Mouse (Mus musculus) E14TG2a.4 (cell line): Measurements from ENCODE around the gene Olfr713.

Experiments
- H3K27me3 ChIP-seq: 2 replicates; pipeline ENCODE4 v1.6.1; 2014; ENCODE audit warnings: low read length, control low read depth; ENCODE audit not compliant: insufficient read depth
- H3K36me3 ChIP-seq: 2 replicates; pipeline ENCODE4 v1.6.1; 2014; ENCODE audit warnings: low read length, control low read depth; ENCODE audit not compliant: insufficient read depth
- H3K4me1 ChIP-seq: replicated peaks from 2 replicates; pipeline ENCODE4 v1.6.1; 2014; ENCODE audit warnings: low read depth, low read length, control low read depth
- H3K4me3 ChIP-seq: replicated peaks from 2 replicates; pipeline ENCODE4 v1.5.1; 2014; ENCODE audit warnings: mild to moderate bottlenecking, low read length
- H3K9me3 ChIP-seq: 2 replicates; pipeline ENCODE4 v1.6.1; 2014; ENCODE audit warnings: low read length, control low read depth
- CTCF ChIP-seq: conservative IDR thresholded peaks from 2 replicates; pipeline ENCODE4 v1.5.1; 2014; ENCODE audit warnings: low read length
- NANOG ChIP-seq: IDR thresholded peaks from 2 replicates; pipeline ENCODE4 v1.6.1; 2014; ENCODE audit warnings: borderline replicate concordance, low read length, mixed read lengths
- POU5F1 ChIP-seq: IDR thresholded peaks from 2 replicates; pipeline ENCODE4 v1.6.1; 2014; ENCODE audit warnings: low read length, borderline replicate concordance

The Olfr713 gene

GRCm38 (mm10) chr7:107030874-107031273 is at the start of gene Olfr713:
TSS of gene Olfr713 (plus strand) at chr7:107031174.
- no peaks in the 10 kb centered on the region for H3K9me3 ChIP-seq
- H3K4me1 ChIP-seq = no peaks in the 10 kb centered on the region
- H3K27me3 ChIP-seq = no peaks in the 10 kb centered on the region
- TF ChIP-seq POU5F1 (no peak), NANOG (no peak), CTCF (no peak)
- H3K4me3 ChIP-seq = no peak within 1 kb of the TSS
- no peaks in the 10 kb centered on the region for H3K36me3 ChIP-seq

GRCm38 (mm10) chr7:106985236-106985635 is 45.7 kb upstream of the Olfr713 start:
- Histone ChIP-seq H3K4me3 (peak overlapping the region; percentile 69), H3K9me3 (no peaks in the 10 kb centered on the region), H3K4me1 (0 out of 2 replicates have a peak, but pooled peaks cover 5% of the 10 kb centered on the region), H3K27me3 (no peaks in the 10 kb centered on the region), H3K36me3 (no peaks in the 10 kb centered on the region)
- no peak for TF ChIP-seq CTCF
- no peak for TF ChIP-seq NANOG
- TF ChIP-seq POU5F1 = no peak

GRCm38 (mm10) chr7:107000798-107001197 is 30.2 kb upstream of the Olfr713 start:
- no peaks in the 10 kb centered on the region for H3K27me3 ChIP-seq
- H3K9me3 ChIP-seq = no peaks in the 10 kb centered on the region
- no peaks in the 10 kb centered on the region for H3K4me1 ChIP-seq
- no peak overlapping the region for H3K4me3 ChIP-seq
- no peaks in the 10 kb centered on the region for H3K36me3 ChIP-seq
- TF ChIP-seq POU5F1 = no peak
- TF ChIP-seq NANOG = no peak
- no peak for TF ChIP-seq CTCF

GRCm38 (mm10) chr7:107004169-107004568 is 26.8 kb upstream of the Olfr713 start:
- no peaks in the 10 kb centered on the region for H3K9me3 ChIP-seq
- H3K36me3 ChIP-seq = no peaks in the 10 kb centered on the region
- H3K27me3 ChIP-seq = no peaks in the 10 kb centered on the region
- no peak overlapping the region for H3K4me3 ChIP-seq
- TF ChIP-seq POU5F1 = no peak
- TF ChIP-seq CTCF = no peak
- TF ChIP-seq NANOG = no peak
- no peaks in the 10 kb centered on the region for H3K4me1 ChIP-seq

- no peak within 1 kb of the TSS for H3K4me3 ChIP-seq
- H3K9me3 ChIP-seq = peaks cover 3% of the 10 kb centered on the region; the same call in 1 of the 2 replicates
- H3K4me1 ChIP-seq = no peaks in the 10 kb centered on the region
- no peak for TF ChIP-seq POU5F1
- no peak for TF ChIP-seq NANOG
- TF ChIP-seq CTCF = no peak
- no peaks in the 10 kb centered on the region for H3K27me3 ChIP-seq
- no peaks in the 10 kb centered on the region for H3K36me3 ChIP-seq
Measured at GRCm38 (mm10) chr7:107005972-107006371, 25.0 kb upstream of the Olfr713 start, which contains the start of gene Olfr2. TSS of gene Olfr2 (minus strand) at chr7:107006072.

- no peaks in the 10 kb centered on the region for H3K9me3 ChIP-seq
Measured at GRCm38 (mm10) chr7:107039934-107040563, 9.1 kb downstream of the Olfr713 start.

GRCm38 (mm10) chr7:107043136-107043535 is 12.2 kb downstream of the Olfr713 start:
- H3K27me3 ChIP-seq = no peaks in the 10 kb centered on the region
- TF ChIP-seq POU5F1 (no peak), CTCF (no peak), NANOG (no peak)
- H3K36me3 ChIP-seq = no peaks in the 10 kb centered on the region
- H3K9me3 ChIP-seq = no peaks in the 10 kb centered on the region
- no peaks in the 10 kb centered on the region for H3K4me1 ChIP-seq
- no peak overlapping the region for H3K4me3 ChIP-seq

More at GRCm38 (mm10) chr7:107039934-107040563, 9.1 kb downstream of the Olfr713 start:
- Histone ChIP-seq H3K27me3 (no peaks in the 10 kb centered on the region), H3K36me3 (no peaks in the 10 kb centered on the region), H3K4me3 (no peak overlapping the region), H3K4me1 (no peaks in the 10 kb centered on the region)
- TF ChIP-seq NANOG (no peak), POU5F1 (no peak), CTCF (no peak)

GRCm38 (mm10) chr7:107044407-107044806 is 13.4 kb downstream of the Olfr713 start:
- H3K4me3 ChIP-seq = no peak overlapping the region
- H3K27me3 ChIP-seq = no peaks in the 10 kb centered on the region
- TF ChIP-seq POU5F1 = no peak
- no peak for TF ChIP-seq NANOG
- TF ChIP-seq CTCF = no peak
- H3K9me3 ChIP-seq = no peaks in the 10 kb centered on the region
- H3K36me3 ChIP-seq = no peaks in the 10 kb centered on the region
- H3K4me1 ChIP-seq = no peaks in the 10 kb centered on the region

- H3K36me3 ChIP-seq = no peaks in the 10 kb centered on the region
- no peak for TF ChIP-seq POU5F1
- TF ChIP-seq CTCF = peak; percentile 50
Measured at GRCm38 (mm10) chr7:107045833-107046232, 14.9 kb downstream of the Olfr713 start.

More at GRCm38 (mm10) chr7:107045833-107046232, 14.9 kb downstream of the Olfr713 start:
- no peaks in the 10 kb centered on the region for H3K27me3 ChIP-seq
- no peaks in the 10 kb centered on the region for H3K9me3 ChIP-seq
- no peaks in the 10 kb centered on the region for H3K4me1 ChIP-seq
- no peak overlapping the region for H3K4me3 ChIP-seq
